Mouse (Mus musculus): ENCODE measurements around the gene S100a3. TPM values are rescaled to one million over a fixed set of nuclear protein-coding genes. Genes with fewer than 3 reads are reported as not detected.

Gene S100a3
- polyA plus RNA-seq, 1 experiment from 2014 or later: 35.0 TPM

GRCm38 (mm10) chr3:90575320-90575719 is 14.9 kb downstream of the S100a3 start:
- H3K4me2 ChIP-seq (replicated peaks): no peak overlapping the region
- no peak overlapping the region for H3K9ac ChIP-seq
- no peaks in the 10 kb centered on the region for H3K27me3 ChIP-seq
- H3K36me3 ChIP-seq: no peaks in the 10 kb centered on the region
- no peaks in the 10 kb centered on the region for H3K9me3 ChIP-seq (replicated peaks)
- 75% methylated on average over 3 of the region's 3 CpGs for WGBS
- ATAC-seq (ENCODE audit: insufficient number of reproducible peaks, low FRiP score, low TSS enrichment, low read depth): no peak
- H3K27ac ChIP-seq (replicated peaks): no peak overlapping the region
- H3K4me3 ChIP-seq (replicated peaks): no peak overlapping the region
- 0 out of 2 replicates have a peak, but pooled peaks cover 3% of the 10 kb centered on the region for H3K4me1 ChIP-seq

- 55% methylated on average over 10 of the region's 10 CpGs for whole genome bisulfite sequencing
Measured at GRCm38 (mm10) chr3:90576351-90577001, 16.1 kb downstream of the S100a3 start.

GRCm38 (mm10) chr3:90579433-90579832 is 19.1 kb downstream of the S100a3 start:
- Histone ChIP-seq H3K9me3 (replicated peaks) (no peaks in the 10 kb centered on the region), H3K36me3 (no peaks in the 10 kb centered on the region), H3K27me3 (no peaks in the 10 kb centered on the region), H3K4me2 (replicated peaks) (no peak overlapping the region), H3K4me1 (peaks cover 12% of the 10 kb centered on the region; the same call in 1 of the 2 replicates), H3K27ac (replicated peaks) (no peak overlapping the region), H3K4me3 (replicated peaks) (no peak overlapping the region), H3K9ac (no peak overlapping the region)
- peak; percentile 41 for ATAC-seq (ENCODE audit: insufficient number of reproducible peaks, low FRiP score, low TSS enrichment, low read depth)
- 40% methylated on average over 7 of the region's 7 CpGs for WGBS

More at GRCm38 (mm10) chr3:90576351-90577001, 16.1 kb downstream of the S100a3 start:
- H3K4me2 ChIP-seq (replicated peaks): no peak overlapping the region
- H3K4me3 ChIP-seq (replicated peaks): no peak overlapping the region
- H3K36me3 ChIP-seq: no peaks in the 10 kb centered on the region
- no peaks in the 10 kb centered on the region for H3K27me3 ChIP-seq
- no peak for ATAC-seq (ENCODE audit: insufficient number of reproducible peaks, low FRiP score, low TSS enrichment, low read depth)
- 0 out of 2 replicates have a peak, but pooled peaks cover 3% of the 10 kb centered on the region for H3K4me1 ChIP-seq
- H3K9ac ChIP-seq: no peak overlapping the region
- no peaks in the 10 kb centered on the region for H3K9me3 ChIP-seq (replicated peaks)
- H3K27ac ChIP-seq (replicated peaks): no peak overlapping the region

- Histone ChIP-seq H3K36me3 (no peaks in the 10 kb centered on the region), H3K27me3 (no peaks in the 10 kb centered on the region), H3K4me2 (replicated peaks) (no peak overlapping the region), H3K4me1 (peaks cover 21% of the 10 kb centered on the region), H3K4me3 (replicated peaks) (no peak overlapping the region), H3K27ac (replicated peaks) (no peak overlapping the region), H3K9me3 (replicated peaks) (no peaks in the 10 kb centered on the region), H3K9ac (no peak overlapping the region)
- WGBS: 96% methylated on average over 5 of the region's 5 CpGs
- no peak for ATAC-seq (ENCODE audit: insufficient number of reproducible peaks, low FRiP score, low TSS enrichment, low read depth)
Measured at GRCm38 (mm10) chr3:90581141-90581540, 20.8 kb downstream of the S100a3 start.

- Histone ChIP-seq H3K27me3 (no peaks in the 10 kb centered on the region), H3K9me3 (replicated peaks) (no peaks in the 10 kb centered on the region), H3K27ac (replicated peaks) (no peak overlapping the region), H3K4me1 (peaks cover 31% of the 10 kb centered on the region), H3K9ac (no peak overlapping the region), H3K4me2 (replicated peaks) (no peak overlapping the region), H3K36me3 (no peaks in the 10 kb centered on the region), H3K4me3 (replicated peaks) (no peak overlapping the region)
- WGBS: 97% methylated on average over 1 of the region's 1 CpGs
- ATAC-seq (ENCODE audit: insufficient number of reproducible peaks, low FRiP score, low TSS enrichment, low read depth): no peak
Measured at GRCm38 (mm10) chr3:90582156-90582555, 21.8 kb downstream of the S100a3 start.

GRCm38 (mm10) chr3:90582556-90582955 is 22.2 kb downstream of the S100a3 start:
- Histone ChIP-seq H3K27me3 (no peaks in the 10 kb centered on the region), H3K4me1 (peaks cover 35% of the 10 kb centered on the region), H3K4me3 (replicated peaks) (no peak overlapping the region), H3K4me2 (replicated peaks) (no peak overlapping the region), H3K9me3 (replicated peaks) (no peaks in the 10 kb centered on the region), H3K9ac (no peak overlapping the region), H3K27ac (replicated peaks) (no peak overlapping the region), H3K36me3 (no peaks in the 10 kb centered on the region)
- no peak for ATAC-seq (ENCODE audit: insufficient number of reproducible peaks, low FRiP score, low TSS enrichment, low read depth)
- 89% methylated on average over 4 of the region's 4 CpGs for WGBS

- 45% methylated on average over 3 of the region's 3 CpGs for WGBS
- no peak overlapping the region for H3K4me3 ChIP-seq (replicated peaks)
- no peaks in the 10 kb centered on the region for H3K9me3 ChIP-seq (replicated peaks)
- H3K9ac ChIP-seq: no peak overlapping the region
- no peak for ATAC-seq (ENCODE audit: insufficient number of reproducible peaks, low FRiP score, low TSS enrichment, low read depth)
- H3K27me3 ChIP-seq: no peaks in the 10 kb centered on the region
- no peaks in the 10 kb centered on the region for H3K36me3 ChIP-seq
- H3K4me2 ChIP-seq (replicated peaks): no peak overlapping the region
- H3K4me1 ChIP-seq: peaks cover 42% of the 10 kb centered on the region
- H3K27ac ChIP-seq (replicated peaks): peak overlapping the region; percentile 39; the same call in 1 of the 2 replicates
Measured at GRCm38 (mm10) chr3:90583893-90584292, 23.5 kb downstream of the S100a3 start.

GRCm38 (mm10) chr3:90585595-90585994 is 25.2 kb downstream of the S100a3 start:
- 26% methylated on average over 5 of the region's 5 CpGs for WGBS

GRCm38 (mm10) chr3:90586016-90586643 is 25.8 kb downstream of the S100a3 start:
- Histone ChIP-seq H3K27ac (replicated peaks) (peak overlapping the region; percentile 86), H3K9ac (no peak overlapping the region), H3K36me3 (no peaks in the 10 kb centered on the region), H3K4me3 (replicated peaks) (no peak overlapping the region), H3K27me3 (no peaks in the 10 kb centered on the region), H3K9me3 (replicated peaks) (no peaks in the 10 kb centered on the region), H3K4me1 (peaks cover 39% of the 10 kb centered on the region), H3K4me2 (replicated peaks) (no peak overlapping the region)
- 71% methylated on average over 15 of the region's 15 CpGs for WGBS
- no peak for ATAC-seq (ENCODE audit: insufficient number of reproducible peaks, low FRiP score, low TSS enrichment, low read depth)

More at GRCm38 (mm10) chr3:90585595-90585994, 25.2 kb downstream of the S100a3 start:
- peak overlapping the region; percentile 86 for H3K27ac ChIP-seq (replicated peaks)
- no peak overlapping the region for H3K4me2 ChIP-seq (replicated peaks)
- H3K4me3 ChIP-seq (replicated peaks): no peak overlapping the region
- H3K4me1 ChIP-seq: peaks cover 39% of the 10 kb centered on the region
- H3K9me3 ChIP-seq (replicated peaks): no peaks in the 10 kb centered on the region
- no peaks in the 10 kb centered on the region for H3K27me3 ChIP-seq
- no peak for ATAC-seq (ENCODE audit: insufficient number of reproducible peaks, low FRiP score, low TSS enrichment, low read depth)
- H3K9ac ChIP-seq: no peak overlapping the region
- H3K36me3 ChIP-seq: no peaks in the 10 kb centered on the region

- Histone ChIP-seq H3K27ac (replicated peaks) (peak overlapping the region; percentile 86), H3K4me3 (replicated peaks) (no peak overlapping the region), H3K27me3 (no peaks in the 10 kb centered on the region), H3K4me1 (peaks cover 39% of the 10 kb centered on the region), H3K4me2 (replicated peaks) (no peak overlapping the region), H3K9ac (no peak overlapping the region), H3K36me3 (no peaks in the 10 kb centered on the region), H3K9me3 (replicated peaks) (no peaks in the 10 kb centered on the region)
- ATAC-seq (ENCODE audit: insufficient number of reproducible peaks, low FRiP score, low TSS enrichment, low read depth): peak; percentile 65
- 51% methylated on average over 10 of the region's 10 CpGs for WGBS
Measured at GRCm38 (mm10) chr3:90586906-90587305, 26.5 kb downstream of the S100a3 start.

GRCm38 (mm10) chr3:90587361-90588101 is 27.2 kb downstream of the S100a3 start:
- H3K27ac ChIP-seq (replicated peaks): peak overlapping the region; percentile 86
- H3K36me3 ChIP-seq: no peaks in the 10 kb centered on the region
- no peak overlapping the region for H3K4me3 ChIP-seq (replicated peaks)
- H3K4me2 ChIP-seq (replicated peaks): no peak overlapping the region
- H3K27me3 ChIP-seq: no peaks in the 10 kb centered on the region
- H3K4me1 ChIP-seq: peaks cover 39% of the 10 kb centered on the region
- WGBS: 85% methylated on average over 14 of the region's 14 CpGs
- no peak overlapping the region for H3K9ac ChIP-seq
- no peaks in the 10 kb centered on the region for H3K9me3 ChIP-seq (replicated peaks)
- ATAC-seq (ENCODE audit: insufficient number of reproducible peaks, low FRiP score, low TSS enrichment, low read depth): no peak; the same call in 1 of the 2 replicates
